Mouse (Mus musculus) lung, adult 2 months (tissue): ENCODE results near the gene Smarca2.

Source experiments
- CTCF ChIP-seq: fragments of 200-500 bp; IDR thresholded peaks from 2 replicates; pipeline ENCODE4 v1.5.1; 2011; ENCODE audit warnings: mild to moderate bottlenecking, low read length, control low read depth; ENCODE audit not compliant: insufficient read depth
- POLR2A ChIP-seq: fragments of 200-500 bp; IDR thresholded peaks from 2 replicates; pipeline ENCODE4 v1.6.1; 2011; ENCODE audit warnings: low read depth, mild to moderate bottlenecking, control low read depth, low read length, borderline replicate concordance; ENCODE audit errors: extremely low read depth

DNA sequence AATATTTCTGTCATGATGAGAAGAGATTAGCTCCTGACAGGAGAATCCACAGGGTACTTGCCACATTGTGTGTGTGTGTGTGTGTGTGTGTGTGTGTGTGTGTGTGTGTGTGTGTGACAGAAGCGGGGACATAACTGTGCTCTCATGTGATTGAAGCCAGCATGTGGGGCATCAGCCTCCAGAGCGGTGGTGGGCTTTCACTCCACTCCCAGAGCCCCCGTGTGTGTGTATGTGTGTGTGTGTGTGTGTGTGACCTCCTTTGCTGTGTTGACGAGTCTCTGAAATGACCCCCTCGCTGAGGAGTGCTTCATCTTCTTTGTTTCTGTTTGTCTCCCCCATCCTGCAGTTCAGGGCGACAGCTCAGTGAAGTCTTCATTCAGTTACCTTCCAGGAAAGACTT, 165.7 kb downstream of the Smarca2 start:
- TF ChIP-seq POLR2A (no peak), CTCF (no peak)
